Mouse (Mus musculus) heart, postnatal 14 days (tissue): Measurements from ENCODE around the gene Tuba1a. TPM values are rescaled to one million over a fixed set of nuclear protein-coding genes. Genes with fewer than 3 reads are reported as not detected.
"Not testable (repeated sequence)": the region's sequence is repeated elsewhere in the genome, so short reads cannot be mapped to it uniquely, and the experiment has no call there.

Experiments
- DNase-seq, 2 experiments: peaks; one replicate each; pipeline ENCODE4 v3.0.0; 2021 to 2022
- intact Hi-C: fragments of 180-260 bp; cut with DNase I; formaldehyde crosslinking; loops from one replicate; pipeline ENCODE4 v1.15.1; 2025
- total RNA-seq, 2 experiments: library from RNA; stranded (reverse); gene quantifications; 2 replicates each; pipeline ENCODE4 v1.2.3; 2021

The Tuba1a gene
- total RNA-seq, 2 experiments from 2014 or later = 116 to 154 TPM

DNA sequence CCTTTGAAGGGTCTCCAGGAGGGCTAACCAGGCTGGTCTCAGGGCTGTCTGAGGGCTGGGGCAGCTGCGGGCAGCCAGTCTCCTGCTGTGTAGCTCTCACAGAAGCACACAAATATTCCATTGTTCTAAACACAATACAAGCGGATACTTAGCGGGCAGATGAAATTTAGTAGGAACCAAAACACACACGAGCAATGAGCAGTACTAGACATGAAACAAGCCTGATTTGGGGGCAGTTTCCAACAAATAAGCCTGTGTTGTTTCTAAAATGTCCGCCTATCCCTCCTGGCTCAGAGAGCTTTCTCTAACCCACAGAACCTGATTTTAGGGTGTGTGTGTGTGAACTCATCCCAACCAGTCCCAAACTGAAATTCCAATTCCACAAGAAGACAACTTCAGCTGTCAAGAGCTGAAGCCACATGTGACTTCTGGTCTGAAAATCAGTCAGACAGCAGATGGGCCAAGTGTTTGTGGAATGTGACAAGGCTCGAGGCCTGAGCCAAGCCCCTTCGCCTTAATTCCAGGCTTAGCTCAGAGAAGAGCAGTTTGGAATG lies 33.7 kb upstream of the Tuba1a start:
- DNase-seq = peak in 1 of 2 experiments; percentile 63
- intact Hi-C loops = no loop called here

DNA sequence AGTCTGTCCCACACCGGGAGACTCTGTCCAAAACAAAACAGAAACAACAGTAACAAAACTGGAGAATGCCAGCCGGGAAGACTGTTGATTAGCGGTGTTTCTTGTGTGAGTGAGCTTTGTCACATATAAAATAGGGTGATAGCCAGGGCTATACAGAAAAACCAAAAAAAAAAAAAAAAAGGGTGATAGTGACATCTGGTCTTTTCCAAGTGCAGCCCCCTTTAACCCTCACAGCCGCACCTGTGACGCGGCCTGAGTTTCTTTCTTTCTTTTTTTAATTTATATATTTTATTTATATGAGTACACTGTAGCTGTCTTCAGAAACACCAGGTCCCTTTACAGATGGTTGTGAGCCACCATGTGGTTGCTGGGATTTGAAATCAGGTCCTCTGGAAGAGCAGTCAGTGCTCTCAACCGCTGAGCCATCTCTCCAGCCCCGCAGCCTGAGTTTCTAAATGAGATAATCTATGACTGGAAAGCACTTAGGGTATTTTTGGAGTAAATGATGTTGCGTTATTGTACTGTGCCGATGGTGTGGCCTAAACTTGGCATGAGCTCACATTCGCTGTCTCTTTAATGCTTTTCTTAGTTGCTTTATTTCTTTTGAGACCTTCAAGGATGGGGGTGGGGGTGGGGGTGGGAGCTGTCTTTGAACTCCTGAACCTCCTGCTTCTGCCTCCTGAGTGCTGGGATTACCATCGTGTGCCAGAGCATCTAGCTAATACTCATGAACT lies 32.6 kb upstream of the Tuba1a start:
- intact Hi-C loops = loop anchor here (2.0 kb wide), 1 partner anchor 31 kb away; no protein-coding TSS in a partner anchor
- no peak for DNase-seq

DNA sequence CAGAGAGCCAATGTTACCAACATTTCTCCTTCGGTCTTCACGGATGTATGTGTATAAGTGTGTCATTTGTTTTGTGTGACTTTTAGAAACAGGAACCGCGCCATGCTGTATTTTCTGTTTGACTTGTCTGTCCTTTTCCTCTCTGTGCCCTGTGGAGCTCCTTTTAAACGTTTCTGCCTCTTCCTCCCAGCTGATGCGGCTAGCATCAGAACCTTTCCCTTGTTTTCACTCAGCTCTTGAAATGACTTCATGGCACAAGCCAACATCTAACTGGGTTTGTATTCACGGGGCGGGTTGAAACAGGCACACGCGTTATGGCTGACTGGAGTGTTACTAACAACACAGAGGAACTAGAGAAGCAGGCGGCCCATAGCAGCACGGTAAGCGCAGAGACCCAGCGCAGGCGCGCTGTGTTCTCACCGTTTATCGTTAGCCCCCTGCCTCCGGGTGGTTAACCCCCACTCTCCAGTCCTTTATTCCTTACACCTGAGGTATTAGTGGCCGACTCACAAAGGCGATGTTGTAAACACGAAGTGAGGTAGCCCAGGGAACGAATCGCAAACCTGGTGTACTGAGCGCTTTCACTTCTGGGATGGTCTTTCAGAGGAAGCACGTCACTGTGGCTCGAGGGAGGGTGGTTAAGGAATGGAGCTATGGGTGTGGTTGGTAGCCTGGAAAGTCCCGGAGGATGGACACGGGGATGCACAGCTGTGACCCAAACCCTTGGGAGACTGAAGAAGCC lies 31.9 kb upstream of the Tuba1a start:
- DNase-seq = peak; percentile 81 to 82
- intact Hi-C loops = loop anchor here (2.0 kb wide), 1 partner anchor 31 kb away; no protein-coding TSS in a partner anchor

DNA sequence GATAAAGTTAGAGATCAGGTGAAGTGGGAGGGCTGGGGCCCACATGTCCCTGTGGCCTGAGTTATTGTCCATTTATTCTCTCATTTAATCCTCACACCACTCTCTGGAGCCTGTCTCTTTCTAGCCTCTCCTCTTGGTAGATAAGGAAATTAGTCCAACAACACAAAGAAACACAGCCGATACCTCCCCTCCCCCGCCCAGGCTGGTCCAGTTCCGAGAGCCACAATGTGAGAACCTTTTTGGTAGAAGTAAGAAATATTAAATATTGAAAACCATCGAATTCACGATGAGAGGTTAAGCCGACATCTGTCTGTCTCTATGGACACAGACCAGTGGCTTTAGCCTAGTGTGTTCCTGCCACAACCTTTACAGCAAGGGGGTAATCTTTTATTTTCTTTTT lies 31.2 kb upstream of the Tuba1a start:
- intact Hi-C loops = loop anchor here (2.0 kb wide), 1 partner anchor 30 kb away; no protein-coding TSS in a partner anchor
- DNase-seq = no peak

DNA sequence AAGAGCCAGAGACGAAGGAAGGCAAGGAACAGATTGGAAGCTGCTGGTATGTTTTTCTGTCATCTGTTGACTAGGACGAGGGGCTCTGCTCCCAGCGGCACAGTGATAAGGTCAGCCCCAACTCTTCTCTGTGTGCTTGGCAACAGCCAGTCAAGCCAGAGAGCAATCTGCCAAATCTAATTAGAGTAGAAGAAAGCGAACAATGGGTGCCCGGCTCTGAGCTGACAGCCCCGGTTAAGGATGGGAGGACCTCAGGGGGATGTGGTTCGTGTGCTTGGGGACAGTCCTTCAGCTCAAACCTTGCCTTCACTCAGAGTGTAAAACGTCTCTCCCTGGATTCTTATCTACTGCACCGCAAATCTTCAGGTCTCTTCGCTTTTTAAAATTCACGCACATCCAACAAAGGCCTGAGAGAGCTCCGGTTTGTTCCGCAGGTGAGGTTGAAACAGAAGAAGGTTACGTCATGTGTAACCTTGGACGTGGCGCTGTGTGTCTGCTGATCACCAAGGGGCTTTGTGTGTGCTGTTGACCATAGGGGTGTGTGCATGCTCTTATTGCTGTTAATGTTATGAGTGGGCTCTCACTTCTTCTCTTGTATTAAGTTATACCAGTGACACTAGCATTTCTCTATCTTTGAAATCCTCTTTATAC lies 30.1 kb upstream of the Tuba1a start:
- no peak for DNase-seq
- intact Hi-C loops = loop anchor here (2.0 kb wide), 1 partner anchor 29 kb away; no protein-coding TSS in a partner anchor

DNA sequence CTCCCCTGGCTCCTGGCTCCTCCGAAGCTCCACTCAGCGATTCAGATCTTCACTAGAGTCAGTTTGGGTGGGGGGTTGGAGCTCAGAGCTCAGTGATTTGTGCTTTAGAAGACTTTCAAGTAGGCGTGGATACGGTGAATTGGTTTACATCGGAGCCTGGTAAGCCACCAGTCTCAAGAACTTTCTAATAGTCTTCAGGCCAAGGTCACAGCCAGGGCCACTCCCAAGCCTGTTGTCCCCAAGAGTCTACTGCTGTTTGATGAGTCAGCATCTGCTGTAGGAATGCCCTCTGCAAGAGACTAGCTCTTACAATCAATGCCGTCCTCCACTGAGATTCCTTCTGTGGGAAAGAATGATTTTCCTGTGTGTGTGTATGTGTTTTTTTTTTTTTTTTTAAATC lies 28.6 kb upstream of the Tuba1a start:
- DNase-seq = no peak
- intact Hi-C loops = no loop called here

DNA sequence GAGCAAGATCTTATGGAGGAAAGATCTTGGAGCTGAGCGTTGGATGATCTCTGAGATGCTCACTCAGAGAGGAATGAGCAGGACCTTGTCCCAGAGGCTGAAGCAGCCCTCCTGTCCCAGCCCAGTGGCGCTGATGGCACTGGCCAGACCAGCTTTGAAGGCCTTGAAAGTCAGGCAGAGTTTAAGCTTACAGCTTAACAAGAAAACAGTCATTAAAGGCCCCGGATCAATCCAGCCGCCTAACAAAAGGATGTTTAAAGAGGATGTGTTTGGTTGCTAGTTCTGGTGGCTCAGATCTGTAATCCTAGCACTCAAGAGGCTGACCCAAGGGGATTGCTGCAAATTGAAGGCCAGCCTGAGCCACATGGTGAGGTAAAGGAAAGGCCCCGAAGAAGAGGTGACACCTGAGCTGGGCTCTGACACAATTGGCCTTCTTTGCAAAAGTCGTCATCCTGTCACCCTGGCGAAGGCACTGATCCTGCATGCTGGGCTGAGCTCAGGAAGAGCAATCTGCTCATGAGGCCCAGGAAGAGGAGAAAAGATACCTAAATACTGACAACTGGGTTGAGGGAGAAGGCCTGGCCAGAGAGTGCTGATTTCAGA lies 26.6 kb upstream of the Tuba1a start:
- intact Hi-C loops = no loop called here
- no peak for DNase-seq

DNA sequence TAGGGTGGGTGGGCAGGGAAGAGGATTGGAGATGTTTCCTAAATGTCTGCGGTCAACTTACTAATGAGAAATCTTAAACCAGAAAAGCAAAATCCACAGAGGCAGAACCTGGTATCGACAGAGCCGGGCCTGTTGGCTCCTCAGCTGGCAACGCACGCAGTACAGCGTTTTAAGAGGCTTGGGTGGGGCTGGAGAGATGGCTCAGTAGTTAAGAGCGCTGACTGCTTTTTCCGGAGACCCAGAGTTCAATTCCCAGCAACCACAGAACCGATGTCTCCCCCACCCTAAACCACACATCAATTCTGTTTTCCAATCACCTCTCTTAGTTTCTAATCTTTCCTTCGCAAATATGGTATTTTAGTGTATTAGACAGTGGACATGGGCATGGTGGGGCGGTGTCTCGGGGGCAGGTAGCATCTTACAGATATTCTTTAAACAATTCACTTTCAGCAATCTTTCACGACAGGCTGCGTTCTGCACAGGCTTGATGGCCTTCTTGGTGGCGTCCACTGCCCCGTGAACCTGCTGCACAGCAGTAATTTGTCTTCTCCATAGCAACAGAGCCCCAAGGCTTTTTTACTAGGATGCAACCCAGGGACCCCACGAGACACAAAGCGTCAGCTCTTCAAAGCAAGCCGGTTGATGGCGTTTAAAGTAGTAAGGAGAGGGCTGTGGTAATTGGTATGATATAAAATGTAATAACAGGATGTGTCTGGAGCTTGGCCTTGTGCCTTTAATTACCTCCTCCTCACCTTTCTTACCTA lies 25.1 kb upstream of the Tuba1a start:
- intact Hi-C loops = no loop called here

DNA sequence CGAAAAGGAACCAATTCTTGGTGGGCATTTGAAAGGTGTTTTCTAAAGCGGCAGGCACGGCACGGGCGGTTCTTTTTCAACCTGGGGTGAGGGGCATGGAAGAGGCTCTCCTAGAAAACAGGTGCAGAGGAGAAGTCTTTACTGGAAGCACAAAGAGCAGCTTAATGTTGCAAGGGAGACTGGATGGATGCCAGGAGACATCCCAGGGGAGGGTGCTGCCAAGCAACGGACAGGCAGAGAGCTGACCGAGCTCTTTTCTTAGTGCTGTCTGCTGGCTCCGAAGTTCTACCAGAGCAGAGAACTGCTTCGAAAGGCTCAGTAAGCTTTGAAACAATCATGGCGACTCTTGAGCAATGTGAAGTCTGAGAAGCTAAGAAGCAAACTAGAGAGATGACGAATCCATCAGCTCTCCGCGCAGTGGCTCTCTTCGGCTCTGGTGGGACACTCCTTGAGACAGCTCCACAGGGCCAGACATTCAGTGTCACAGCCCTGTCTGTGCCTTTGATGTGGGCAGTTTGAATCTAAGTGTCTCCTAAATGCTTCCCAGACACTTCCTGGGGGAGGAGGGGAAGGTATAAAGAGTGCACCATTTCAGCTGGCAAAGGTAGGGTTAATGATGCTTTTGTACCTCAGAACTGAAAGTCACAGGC lies 24.4 kb upstream of the Tuba1a start:
- intact Hi-C loops = no loop called here
- DNase-seq = peak; percentile 84 to 89

More for the DNA sequence above, 25.1 kb upstream of the Tuba1a start:
- DNase-seq = no peak

DNA sequence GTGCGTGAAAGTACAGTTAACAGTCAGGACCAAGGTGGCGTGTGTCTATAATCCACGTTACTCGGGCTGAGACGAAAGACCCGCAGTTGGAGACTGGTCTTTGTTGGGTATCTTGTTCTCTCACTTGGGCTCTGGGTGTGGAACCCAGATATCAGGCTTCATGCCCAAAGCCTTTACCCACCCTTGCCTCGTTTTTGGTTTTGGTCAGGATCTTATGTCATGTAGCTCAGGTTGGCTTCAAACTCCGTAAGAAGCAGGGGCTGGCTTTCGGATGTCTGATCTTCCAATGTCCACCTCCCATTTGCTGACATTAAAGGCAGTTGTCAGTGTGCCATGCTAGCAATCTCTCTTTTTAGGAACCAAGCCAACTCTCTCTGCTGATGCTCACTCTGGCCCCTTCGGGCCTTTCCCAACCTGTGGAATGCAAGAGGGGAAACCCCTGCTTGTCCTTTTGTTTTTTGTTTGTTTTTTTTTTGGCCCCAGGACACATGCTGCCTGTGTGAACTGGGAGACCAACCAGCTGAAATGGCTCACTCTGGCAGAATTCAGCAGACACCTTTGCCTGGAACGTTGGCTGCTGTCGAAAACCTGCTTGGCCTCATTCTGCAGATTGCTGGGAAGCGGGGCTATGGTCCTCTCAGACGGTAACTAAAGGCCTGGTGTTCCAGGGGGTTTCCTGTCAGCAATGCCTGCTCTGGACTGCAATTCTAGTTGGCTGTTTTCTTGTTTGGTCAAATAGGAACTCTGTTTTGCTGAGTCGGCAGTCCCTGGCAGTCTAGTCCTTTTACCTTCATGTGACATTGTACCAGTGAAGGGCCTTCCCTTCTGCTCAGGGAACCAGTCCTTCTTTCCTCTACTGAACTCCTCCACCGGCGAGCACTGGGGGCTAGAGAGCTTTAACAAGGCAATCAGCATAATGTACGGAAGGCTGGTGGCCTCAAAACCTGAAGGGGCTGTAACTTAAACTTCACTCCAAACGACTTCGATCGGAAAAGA lies 23.6 kb upstream of the Tuba1a start:
- peak in 1 of 2 experiments; percentile 44 for DNase-seq
- intact Hi-C loops = no loop called here

DNA sequence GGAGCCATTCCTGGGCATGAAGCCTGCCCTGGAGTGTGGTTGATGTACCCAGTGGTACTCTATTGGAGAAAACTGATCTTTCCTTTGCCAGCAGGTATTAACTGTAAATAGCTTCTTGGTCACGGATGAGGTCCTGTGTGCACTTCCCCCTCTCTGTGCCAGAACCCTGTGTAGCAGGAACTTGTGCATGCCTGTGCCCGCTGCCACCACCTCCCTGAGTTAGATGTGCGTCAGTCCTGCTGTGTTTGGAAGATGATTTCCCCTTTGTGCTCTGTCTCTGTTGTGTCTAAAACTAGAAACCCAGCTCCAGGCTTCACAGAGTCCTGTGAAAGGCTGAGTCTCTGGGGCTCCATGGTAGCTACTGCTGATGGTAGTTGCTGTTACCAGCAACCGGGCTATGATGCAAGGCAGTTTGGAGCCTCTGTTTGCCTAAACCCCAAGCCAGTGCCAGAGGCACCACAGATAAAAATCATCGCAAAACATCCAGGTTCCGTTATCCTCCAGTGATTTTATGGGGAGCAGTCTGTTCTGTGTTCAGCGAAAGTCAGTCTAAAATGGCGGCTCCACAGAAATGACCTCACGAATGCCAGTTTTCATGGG lies 19.6 kb upstream of the Tuba1a start:
- intact Hi-C loops = no loop called here
- no peak for DNase-seq

DNA sequence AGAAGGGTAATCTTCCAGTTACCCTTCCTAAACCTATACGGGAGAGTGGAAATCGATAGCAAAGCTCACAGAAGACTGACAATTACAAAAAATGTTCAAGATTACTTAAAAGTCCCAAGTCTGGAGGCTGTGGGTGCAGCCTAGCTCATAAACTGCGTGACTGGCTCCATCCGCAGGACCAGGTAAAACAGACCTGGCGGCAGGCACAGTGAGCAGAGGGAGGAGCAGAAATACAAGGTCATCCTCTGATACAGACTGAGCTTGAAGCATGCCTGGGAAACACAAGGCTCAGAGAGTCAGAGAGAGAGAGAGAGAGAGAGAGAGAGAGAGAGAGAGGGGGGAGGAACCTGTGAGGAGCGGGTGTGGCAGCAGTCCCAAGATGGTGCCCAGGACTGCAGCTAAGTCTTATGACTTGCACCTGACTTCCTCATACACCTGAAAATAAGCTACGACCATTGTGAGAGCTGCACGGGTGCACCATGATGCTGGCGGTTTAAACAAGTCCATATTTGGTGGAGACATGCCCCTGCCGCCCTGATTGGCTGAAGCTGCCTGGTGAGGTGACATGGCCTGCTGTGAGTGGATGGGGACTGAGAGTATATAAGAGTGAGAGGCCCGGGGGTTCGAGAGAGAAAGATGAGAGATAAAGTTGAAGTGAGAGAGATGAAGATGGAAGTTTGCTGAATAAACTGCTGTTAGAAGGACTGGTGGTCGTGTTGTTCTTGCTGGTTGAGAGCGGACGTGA lies 18.2 kb upstream of the Tuba1a start:
- intact Hi-C loops, DNase-seq: not testable (repeated sequence)

DNA sequence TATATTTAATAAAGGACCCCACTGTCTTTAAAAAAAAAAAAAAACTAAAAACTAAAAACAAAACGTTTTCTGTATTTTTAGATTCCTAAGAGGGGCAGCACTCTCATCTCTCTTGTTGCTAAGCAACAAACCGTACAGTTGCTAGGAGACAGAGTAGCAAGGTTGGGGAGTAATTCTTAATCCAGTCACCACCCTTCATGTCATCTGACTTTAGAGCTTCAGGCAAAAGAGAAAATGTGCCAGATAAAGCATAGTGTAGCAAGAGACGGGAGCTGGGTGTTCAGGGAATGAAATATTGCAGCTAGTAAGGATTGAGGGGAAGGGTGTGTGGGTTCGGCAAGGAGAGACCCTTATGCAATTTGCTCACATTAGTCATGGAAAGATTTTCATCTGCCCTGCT lies 17.6 kb upstream of the Tuba1a start:
- intact Hi-C loops = no loop called here
- no peak for DNase-seq

DNA sequence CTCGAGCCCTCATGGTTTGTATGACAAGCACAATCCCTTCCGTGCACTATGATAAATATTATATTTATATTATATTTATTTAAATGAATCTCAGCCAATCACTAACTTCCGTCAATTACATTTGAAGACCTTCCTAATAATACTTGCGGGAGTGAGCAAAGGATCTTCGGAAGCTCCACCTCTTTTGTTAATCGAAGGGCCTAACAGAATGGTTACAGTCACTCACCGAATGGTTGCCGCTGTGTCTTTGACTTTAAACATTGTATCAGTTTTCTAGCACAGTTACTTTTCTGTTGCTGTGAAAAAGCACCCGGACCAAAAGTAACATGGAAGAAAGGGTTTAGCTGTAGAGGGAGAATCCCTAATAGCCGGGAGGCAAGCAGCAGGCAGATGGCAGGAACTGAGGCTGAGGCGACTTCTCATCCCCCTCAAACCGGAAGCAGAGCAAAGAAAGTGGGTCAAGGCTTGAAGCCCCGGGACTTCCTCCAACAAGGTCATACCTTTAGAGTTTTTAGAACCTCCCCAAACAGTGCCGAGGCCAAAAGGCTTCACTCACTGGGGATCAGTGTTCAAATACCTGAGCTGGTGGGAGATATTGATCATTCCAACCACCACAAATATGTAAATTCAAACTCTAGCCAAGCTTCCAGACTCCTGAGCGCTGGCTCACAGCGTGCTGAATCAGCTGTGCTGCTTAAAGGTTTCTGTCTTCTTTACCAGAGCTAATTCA lies 16.0 kb upstream of the Tuba1a start:
- DNase-seq = no peak
- intact Hi-C loops = no loop called here

DNA sequence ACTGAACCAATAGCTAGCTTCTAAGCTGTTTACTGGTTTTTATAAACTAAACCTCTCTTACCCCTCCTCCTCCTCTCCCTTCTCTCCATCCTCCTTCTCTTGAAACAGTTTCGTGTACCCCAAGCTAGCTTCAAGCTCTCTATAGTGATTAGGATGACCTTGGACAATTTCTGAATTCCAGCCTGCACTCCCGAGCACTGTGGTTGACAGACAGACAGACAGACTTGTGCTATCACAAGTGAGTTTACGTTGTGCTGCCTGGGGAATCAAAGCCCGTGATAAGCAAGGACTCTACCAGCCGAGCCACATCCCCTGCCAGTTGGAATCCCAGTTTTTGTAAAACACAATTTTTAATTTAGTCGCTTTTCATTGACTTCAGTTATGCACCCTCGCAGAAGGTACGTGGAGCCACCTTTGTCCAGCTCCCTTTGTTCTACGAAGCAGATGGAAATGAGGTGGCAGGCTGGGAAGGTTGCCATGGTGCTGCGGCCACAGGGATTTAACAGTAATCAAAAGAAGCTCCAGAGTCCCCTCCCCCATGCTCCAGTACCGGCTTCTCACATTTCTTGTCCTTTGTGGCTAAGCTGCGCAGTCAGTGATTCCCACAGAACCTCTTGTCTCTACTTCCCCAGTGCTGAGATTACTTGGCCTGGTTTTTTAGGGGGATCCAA lies 15.3 kb upstream of the Tuba1a start:
- DNase-seq = peak; percentile 27 to 48
- intact Hi-C loops = no loop called here

DNA sequence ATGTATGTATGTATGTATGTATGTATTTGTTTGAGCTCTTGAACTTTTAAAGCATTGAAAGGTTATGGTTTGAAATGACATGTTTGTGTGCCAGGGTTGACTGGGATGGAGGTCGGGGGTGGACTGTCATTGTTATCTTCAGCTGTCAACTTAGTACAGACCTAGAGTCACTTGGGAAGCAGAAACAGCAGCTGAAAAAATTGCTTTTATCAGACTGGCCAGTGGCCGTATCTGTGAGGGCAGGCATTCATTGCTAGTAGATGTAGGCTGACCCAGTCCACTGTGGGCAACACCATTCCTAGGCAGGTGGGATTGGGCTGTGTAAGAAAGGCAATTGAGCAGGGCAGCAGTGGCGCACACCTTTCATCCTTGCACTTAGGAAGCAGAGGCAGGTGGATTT lies 6.0 kb upstream of the Tuba1a start:
- intact Hi-C loops = no loop called here

More for the DNA sequence above, 6.0 kb upstream of the Tuba1a start:
- DNase-seq = no peak
